Mouse (Mus musculus): Measurements from ENCODE around the gene Mertk.

- TF ChIP-seq POLR2A (IDR thresholded peaks at IDR 0.05; ENCODE audit: low read depth, low read length): no peak
- no peak for TF ChIP-seq CTCF (IDR thresholded peaks at IDR 0.05; ENCODE audit: extremely low read depth, insufficient read depth, insufficient read length, insufficient replicate concordance)
Measured at GRCm38 (mm10) chr2:128837531-128837930, 138.8 kb downstream of the Mertk start.

All from spleen, adult 2 months (tissue).